Comparison of ENCODE assay signal across 10 mouse cellular contexts in the genomic region with DNA sequence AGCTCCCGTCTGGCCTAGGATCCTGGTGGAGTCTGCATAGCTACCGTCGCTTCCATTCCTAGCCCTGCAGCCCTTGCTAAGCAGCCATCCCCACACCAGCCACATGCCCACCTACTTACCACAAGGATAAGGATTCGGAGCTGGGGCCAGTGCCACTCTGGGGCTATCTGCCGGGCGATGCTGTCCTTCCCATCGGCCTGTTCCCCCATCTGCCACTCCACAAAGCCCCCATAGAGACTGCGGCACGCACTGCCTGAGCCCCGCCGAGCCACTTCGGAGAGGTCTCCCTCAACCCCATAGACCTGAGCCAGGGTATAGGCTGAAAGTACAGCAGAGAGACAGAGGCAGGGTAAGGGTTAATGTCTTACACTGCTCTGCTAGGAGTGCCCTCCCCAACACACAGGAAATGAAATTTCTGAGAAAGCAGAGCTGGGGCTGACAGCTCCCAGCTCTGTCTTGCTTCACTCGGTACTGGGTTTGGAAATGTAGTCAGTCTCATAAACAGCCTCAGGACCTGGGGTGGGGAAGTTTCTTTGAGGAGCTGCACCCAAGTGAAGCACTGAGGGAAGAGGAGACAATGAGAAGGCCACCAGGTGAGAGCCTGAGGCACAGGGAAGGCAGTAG. TPM values are rescaled to one million over a fixed set of nuclear protein-coding genes. Genes with fewer than 3 reads are reported as not detected.
A peak's percentile ranks its signal among the peaks of the same experiment; 100 is the strongest.
DNase-seq lines count a peak whose midpoint lies in the region; ATAC-seq and TF ChIP-seq lines count a peak whose summit lies in the region.
"Had no signal": no experiment of that assay in that cellular context is flagged by ENCODE, and none has a peak within 500 bp of the region (broad histone marks: within the 10 kb centered on the region; RNA-seq: fewer than 3 reads in every experiment).

No protein-coding gene starts in this region.

- no peak for ATAC-seq in midbrain, embryonic 13.5 days
- no peak for ATAC-seq in midbrain, postnatal 0 days (ENCODE audit: low FRiP score)
- no peak for ATAC-seq in embryonic facial prominence, embryonic 12.5 days (ENCODE audit: insufficient number of reproducible peaks, insufficient read depth, low FRiP score, low TSS enrichment)
- ATAC-seq in liver, embryonic 15.5 days (ENCODE audit: insufficient read depth), result no peak
- ATAC-seq: forebrain, embryonic 13.5 days; hindbrain, embryonic 16.5 days had no signal

- H3K4me1 ChIP-seq in midbrain, embryonic 13.5 days (replicated peaks), result peaks cover 16% of the 10 kb centered on the region
- peaks cover 5% of the 10 kb centered on the region; the same call in 1 of the 2 replicates for H3K4me1 ChIP-seq in midbrain, postnatal 0 days (ENCODE audit: insufficient read depth, low read length)
- H3K4me1 ChIP-seq in embryonic facial prominence, embryonic 12.5 days, result peaks cover 10% of the 10 kb centered on the region
- peaks cover 41% of the 10 kb centered on the region for H3K4me1 ChIP-seq in liver, embryonic 15.5 days (replicated peaks)

- H3K4me2 ChIP-seq in midbrain, embryonic 13.5 days (replicated peaks), result no peak overlapping the region
- no peak overlapping the region for H3K4me2 ChIP-seq in midbrain, postnatal 0 days (ENCODE audit: low read depth, low read length, poor library complexity, severe bottlenecking)
- H3K4me2 ChIP-seq in embryonic facial prominence, embryonic 12.5 days (replicated peaks), result no peak overlapping the region
- H3K4me2 ChIP-seq in liver, embryonic 15.5 days, result peak overlapping the region; percentile 13
- H3K4me2 ChIP-seq: forebrain, embryonic 13.5 days had no signal

- peaks cover 69% of the 10 kb centered on the region for H3K36me3 ChIP-seq in midbrain, embryonic 13.5 days
- H3K36me3 ChIP-seq in midbrain, postnatal 0 days (ENCODE audit: insufficient read depth, low read length), result peaks cover 48% of the 10 kb centered on the region
- peaks cover 59% of the 10 kb centered on the region for H3K36me3 ChIP-seq in embryonic facial prominence, embryonic 12.5 days
- peaks cover 50% of the 10 kb centered on the region for H3K36me3 ChIP-seq in liver, embryonic 15.5 days (replicated peaks)

- H3K4me3 ChIP-seq in midbrain, embryonic 13.5 days (replicated peaks), result no peak overlapping the region
- no peak overlapping the region for H3K4me3 ChIP-seq in midbrain, postnatal 0 days (ENCODE audit: low read depth, low read length)
- no peak overlapping the region for H3K4me3 ChIP-seq in embryonic facial prominence, embryonic 12.5 days
- H3K4me3 ChIP-seq in liver, embryonic 15.5 days (replicated peaks), result 0 out of 2 replicates have a peak overlapping the region, but pooled peaks have one; percentile 2
- H3K4me3 ChIP-seq: forebrain, embryonic 13.5 days had no signal

- H3K9me3 ChIP-seq in midbrain, embryonic 13.5 days, result peaks cover 2% of the 10 kb centered on the region; the same call in 1 of the 2 replicates
- H3K9me3 ChIP-seq in midbrain, postnatal 0 days (ENCODE audit: low read length), result no peaks in the 10 kb centered on the region
- 0 out of 2 replicates have a peak, but pooled peaks cover 3% of the 10 kb centered on the region for H3K9me3 ChIP-seq in embryonic facial prominence, embryonic 12.5 days
- H3K9me3 ChIP-seq in liver, embryonic 15.5 days (replicated peaks), result 0 out of 2 replicates have a peak, but pooled peaks cover 4% of the 10 kb centered on the region

- H3K9ac ChIP-seq in midbrain, embryonic 13.5 days (replicated peaks), result 0 out of 2 replicates have a peak overlapping the region, but pooled peaks have one; percentile 16
- no peak overlapping the region for H3K9ac ChIP-seq in midbrain, postnatal 0 days (replicated peaks; ENCODE audit: low read length, poor library complexity, severe bottlenecking)
- H3K9ac ChIP-seq in embryonic facial prominence, embryonic 12.5 days, result no peak overlapping the region
- no peak overlapping the region for H3K9ac ChIP-seq in liver, embryonic 15.5 days
- H3K9ac ChIP-seq: forebrain, embryonic 13.5 days had no signal

- no peak for TF ChIP-seq CTCF in midbrain, postnatal 0 days (IDR thresholded peaks at IDR 0.05)

- H3K27me3 ChIP-seq in midbrain, embryonic 13.5 days, result 0 out of 2 replicates have a peak, but pooled peaks cover 4% of the 10 kb centered on the region
- no peaks in the 10 kb centered on the region for H3K27me3 ChIP-seq in midbrain, postnatal 0 days (ENCODE audit: insufficient read depth, low read length)
- no peaks in the 10 kb centered on the region for H3K27me3 ChIP-seq in embryonic facial prominence, embryonic 12.5 days
- 0 out of 2 replicates have a peak, but pooled peaks cover under 1% of the 10 kb centered on the region for H3K27me3 ChIP-seq in liver, embryonic 15.5 days
- H3K27me3 ChIP-seq: forebrain, embryonic 13.5 days had no signal

- no peak for DNase-seq in midbrain, postnatal 0 days (ENCODE audit: low spot score)
- DNase-seq in thymus, postnatal 14 days, result peak; percentile 51
- no peak for DNase-seq in cerebellum, postnatal 14 days
- DNase-seq in adrenal gland, adult 2 months, result no peak

- H3K27ac ChIP-seq in midbrain, embryonic 13.5 days, result no peak overlapping the region
- H3K27ac ChIP-seq in midbrain, postnatal 0 days (ENCODE audit: low read depth, low read length), result no peak overlapping the region
- peak overlapping the region; percentile 46; the same call in 1 of the 2 replicates for H3K27ac ChIP-seq in embryonic facial prominence, embryonic 12.5 days
- peak overlapping the region; percentile 24; the same call in 1 of the 2 replicates for H3K27ac ChIP-seq in liver, embryonic 15.5 days (replicated peaks)
- H3K27ac ChIP-seq: forebrain, embryonic 13.5 days had no signal

- 93% methylated on average over 13 of the region's 13 CpGs for WGBS in midbrain, embryonic 13.5 days
- 95% methylated on average over 13 of the region's 13 CpGs for WGBS in midbrain, postnatal 0 days
- WGBS in embryonic facial prominence, embryonic 12.5 days, result 87% methylated on average over 13 of the region's 13 CpGs
- WGBS in liver, embryonic 15.5 days (ENCODE audit: insufficient replicate concordance), result 65% methylated on average over 13 of the region's 13 CpGs

RNA-seq across cellular contexts. Expression of gene Cyba, which starts 5.1 kb away (rescaled TPM):
- 30.7 and 33.8 TPM in 2 replicates for polyA plus RNA-seq in midbrain, embryonic 13.5 days (2015; fragmentation: Nextera tagmentation; extraction: Ambion mirVana)
- total RNA-seq in midbrain, postnatal 0 days (2014; rRNA removed), result 23.1 and 27.7 TPM in 2 replicates
- polyA plus RNA-seq in midbrain, postnatal 0 days (2015; fragmentation: Nextera tagmentation; extraction: Ambion mirVana), result 35.6 and 40.4 TPM in 2 replicates
- polyA plus RNA-seq in embryonic facial prominence, embryonic 12.5 days (2016; fragmentation: Nextera tagmentation; extraction: Ambion mirVana), result 88.3 TPM in 2 replicates
- polyA plus RNA-seq in liver, embryonic 15.5 days (2015; fragmentation: Nextera tagmentation; extraction: Ambion mirVana), result 196 TPM in 2 replicates
- 10 to 100 TPM; 26.3 to 43.7 TPM for total RNA-seq in adrenal gland, adult 2 months (2021)
- polyA plus RNA-seq in adrenal gland, adult 2 months (2012; rRNA removed), result 108 and 116 TPM in 2 replicates

RNA-seq across cellular contexts. Expression of gene Mvd, which starts 5.4 kb away (rescaled TPM):
- 45.9 and 47.5 TPM in 2 replicates for polyA plus RNA-seq in midbrain, embryonic 13.5 days (2015; fragmentation: Nextera tagmentation; extraction: Ambion mirVana)
- 57.1 and 94.5 TPM in 2 replicates for total RNA-seq in midbrain, postnatal 0 days (2014; rRNA removed)
- polyA plus RNA-seq in midbrain, postnatal 0 days (2015; fragmentation: Nextera tagmentation; extraction: Ambion mirVana), result 62.1 and 66.8 TPM in 2 replicates
- polyA plus RNA-seq in embryonic facial prominence, embryonic 12.5 days (2016; fragmentation: Nextera tagmentation; extraction: Ambion mirVana), result 44.6 and 45.1 TPM in 2 replicates
- polyA plus RNA-seq in liver, embryonic 15.5 days (2015; fragmentation: Nextera tagmentation; extraction: Ambion mirVana), result 24.3 and 25.1 TPM in 2 replicates
- 10 to 100 TPM in 1 of 2 experiments, 1 to 10 TPM in 1; 9.2 to 39.5 TPM for total RNA-seq in adrenal gland, adult 2 months (2021)
- 39.7 and 73.8 TPM in 2 replicates for polyA plus RNA-seq in adrenal gland, adult 2 months (2012; rRNA removed)

RNA-seq across cellular contexts. Expression of gene Il17c, which starts 16.0 kb away (rescaled TPM):
- polyA plus RNA-seq in midbrain, embryonic 13.5 days (2015; fragmentation: Nextera tagmentation; extraction: Ambion mirVana), result not detected in 2 replicates
- not detected in 2 replicates for total RNA-seq in midbrain, postnatal 0 days (2014; rRNA removed)
- polyA plus RNA-seq in midbrain, postnatal 0 days (2015; fragmentation: Nextera tagmentation; extraction: Ambion mirVana), result 0.37 TPM in 1 of 2 replicates, not detected in the other
- polyA plus RNA-seq in embryonic facial prominence, embryonic 12.5 days (2016; fragmentation: Nextera tagmentation; extraction: Ambion mirVana), result 0.45 TPM in 1 of 2 replicates, not detected in the other
- polyA plus RNA-seq in liver, embryonic 15.5 days (2015; fragmentation: Nextera tagmentation; extraction: Ambion mirVana), result not detected in 2 replicates
- not detected for total RNA-seq in adrenal gland, adult 2 months (2021)
- polyA plus RNA-seq in adrenal gland, adult 2 months (2012; rRNA removed), result 0.16 TPM in 1 of 2 replicates, not detected in the other
- total RNA-seq: left cerebral cortex, postnatal 10 days had no signal
- polyA plus RNA-seq: forebrain, embryonic 13.5 days; hindbrain, embryonic 16.5 days had no signal

RNA-seq across cellular contexts. Expression of gene Snai3, which starts 22.7 kb away (rescaled TPM):
- not detected in 2 replicates for polyA plus RNA-seq in midbrain, embryonic 13.5 days (2015; fragmentation: Nextera tagmentation; extraction: Ambion mirVana)
- not detected in 2 replicates for total RNA-seq in midbrain, postnatal 0 days (2014; rRNA removed)
- not detected in 2 replicates for polyA plus RNA-seq in midbrain, postnatal 0 days (2015; fragmentation: Nextera tagmentation; extraction: Ambion mirVana)
- 0.45 and 0.73 TPM in 2 replicates for polyA plus RNA-seq in embryonic facial prominence, embryonic 12.5 days (2016; fragmentation: Nextera tagmentation; extraction: Ambion mirVana)
- 0.38 and 0.64 TPM in 2 replicates for polyA plus RNA-seq in liver, embryonic 15.5 days (2015; fragmentation: Nextera tagmentation; extraction: Ambion mirVana)
- total RNA-seq in adrenal gland, adult 2 months (2021), result not detected
- polyA plus RNA-seq in adrenal gland, adult 2 months (2012; rRNA removed), result 0.15 and 0.19 TPM in 2 replicates
- total RNA-seq: left cerebral cortex, postnatal 10 days had no signal
- polyA plus RNA-seq: hindbrain, embryonic 16.5 days had no signal

RNA-seq across cellular contexts. Expression of gene Rnf166, which starts 38.0 kb away (rescaled TPM):
- polyA plus RNA-seq in midbrain, embryonic 13.5 days (2015; fragmentation: Nextera tagmentation; extraction: Ambion mirVana), result 37.8 and 38.1 TPM in 2 replicates
- total RNA-seq in midbrain, postnatal 0 days (2014; rRNA removed), result 26.4 and 40.8 TPM in 2 replicates
- polyA plus RNA-seq in midbrain, postnatal 0 days (2015; fragmentation: Nextera tagmentation; extraction: Ambion mirVana), result 25.1 and 26.5 TPM in 2 replicates
- polyA plus RNA-seq in embryonic facial prominence, embryonic 12.5 days (2016; fragmentation: Nextera tagmentation; extraction: Ambion mirVana), result 46.8 and 49.9 TPM in 2 replicates
- polyA plus RNA-seq in liver, embryonic 15.5 days (2015; fragmentation: Nextera tagmentation; extraction: Ambion mirVana), result 11.5 and 15.1 TPM in 2 replicates
- total RNA-seq in adrenal gland, adult 2 months (2021), result 10 to 100 TPM; 42.8 to 83.8 TPM
- polyA plus RNA-seq in adrenal gland, adult 2 months (2012; rRNA removed), result 132 and 157 TPM in 2 replicates

Comparison
In these comparisons a context has a peak if more than half of its experiments do, and no peak if none do; other contexts are left out.
1. H3K27ac ChIP-seq: peak in embryonic facial prominence, embryonic 12.5 days (single experiment) and liver, embryonic 15.5 days (single experiment); none in midbrain, embryonic 13.5 days (single experiment) and midbrain, postnatal 0 days (single experiment).